Mouse (Mus musculus) heart, postnatal 36 days (tissue): ENCODE results near the gene Ubr3. TPM values are rescaled to one million over a fixed set of nuclear protein-coding genes. Genes with fewer than 3 reads are reported as not detected.

Source experiments
- total RNA-seq, 2 experiments: library from RNA; stranded (reverse); gene quantifications; 2 replicates each; pipeline ENCODE4 v1.2.3; 2021

Ubr3 gene
- total RNA-seq, 2 experiments from 2014 or later = 125 to 133 TPM

Other genes starting within 250 kb of the Ubr3 start
- 10 to 100 TPM; 66.9 to 77.0 TPM for gene Klhl41, start 227.1 kb upstream of the Ubr3 start, total RNA-seq
- 10 to 100 TPM; 27.2 to 35.9 TPM for gene Fastkd1, start 183.7 kb upstream of the Ubr3 start, total RNA-seq
- 10 to 100 TPM; 35.7 to 38.8 TPM for gene Ppig, start 174.7 kb upstream of the Ubr3 start, total RNA-seq
- under 1 TPM; 0.36 to 0.65 TPM for gene Ccdc173, start 107.7 kb upstream of the Ubr3 start, total RNA-seq
- 10 to 100 TPM; 22.7 to 24.1 TPM for gene Phospho2, start 107.6 kb upstream of the Ubr3 start, total RNA-seq
- gene Klhl23, start 75.3 kb upstream of the Ubr3 start, total RNA-seq = 10 to 100 TPM; 36.4 to 38.9 TPM
- gene Ssb, start 35.7 kb upstream of the Ubr3 start, total RNA-seq = 10 to 100 TPM; 61.7 to 68.2 TPM
- 10 to 100 TPM; 20.8 to 25.3 TPM for gene Mettl5, start 11.6 kb upstream of the Ubr3 start, total RNA-seq
- under 1 TPM in 1 of 2 experiments, not detected in 1; 0.08 TPM for gene Myo3b, start 141.9 kb downstream of the Ubr3 start, total RNA-seq